Mouse (Mus musculus) liver, postnatal 0 days (tissue): ENCODE data around the gene Azin2. TPM values are rescaled to one million over a fixed set of nuclear protein-coding genes. Genes with fewer than 3 reads are reported as not detected.

ENCODE experiments used
- ATAC-seq: fragments of 200-750 bp; cut with Nextera tagmentation; 2 replicates; pipeline ENCODE4 v1.8.0; 2017; ENCODE audit warnings: mild to moderate bottlenecking, moderate library complexity
- DNase-seq: peaks from one replicate; pipeline ENCODE4 v3.0.0-alpha.2; 2016
- H3K27ac ChIP-seq: fragments of 300-500 bp; sonication (generic); 2 replicates; pipeline ENCODE4 v1.5.1; 2014; ENCODE audit warnings: antibody characterized with exemption, moderate library complexity, mild to moderate bottlenecking, low read depth
- H3K27me3 ChIP-seq: fragments of 300-500 bp; sonication (generic); 2 replicates; pipeline ENCODE4 v1.6.1; 2014; ENCODE audit warnings: low read length, control low read depth, mixed read lengths; ENCODE audit not compliant: insufficient read depth
- H3K36me3 ChIP-seq: fragments of 300-500 bp; sonication (generic); replicated peaks from 2 replicates; pipeline ENCODE4 v1.6.1; 2014; ENCODE audit warnings: mild to moderate bottlenecking, control low read depth, low read length, moderate library complexity, mixed read lengths; ENCODE audit not compliant: insufficient read depth
- H3K4me1 ChIP-seq: fragments of 300-500 bp; sonication (generic); 2 replicates; pipeline ENCODE4 v1.6.1; 2014; ENCODE audit warnings: antibody characterized with exemption, mild to moderate bottlenecking, control low read depth; ENCODE audit not compliant: insufficient read depth
- H3K4me2 ChIP-seq: fragments of 300-500 bp; sonication (generic); 2 replicates; pipeline ENCODE4 v1.6.1; 2014; ENCODE audit warnings: low read depth, mild to moderate bottlenecking, low read length, moderate library complexity, mixed read lengths
- H3K4me3 ChIP-seq: fragments of 300-500 bp; sonication (generic); 2 replicates; pipeline ENCODE4 v1.5.1; 2014; ENCODE audit warnings: low read depth, low read length
- H3K9ac ChIP-seq: fragments of 300-500 bp; sonication (generic); replicated peaks from 2 replicates; pipeline ENCODE4 v1.6.1; 2014; ENCODE audit warnings: mild to moderate bottlenecking, moderate library complexity
- H3K9me3 ChIP-seq: fragments of 300-500 bp; sonication (generic); 2 replicates; pipeline ENCODE4 v1.6.1; 2016; ENCODE audit warnings: mild to moderate bottlenecking, control low read depth, low read length, mixed read lengths
- CTCF ChIP-seq: sonication (generic); IDR thresholded peaks from 2 replicates; pipeline ENCODE4 v1.5.1; 2016; ENCODE audit warnings: antibody characterized with exemption, low read depth
- EP300 ChIP-seq: IDR thresholded peaks from 2 replicates; pipeline ENCODE4 v1.6.1; 2016; ENCODE audit warnings: antibody characterized with exemption, low read depth, mild to moderate bottlenecking
- WGBS: fragments of 180-500 bp; shearing (Covaris S2); extraction: QIAGEN DNeasy Blood & Tissue Kit; methylation state at CpG from one replicate; pipeline ENCODE4 v1.1.7; 2014; ENCODE audit not compliant: insufficient replicate concordance; 5-methylcytosine and 5-hydroxymethylcytosine counted together
- polyA plus RNA-seq: library from polyadenylated mRNA; unstranded; fragments of >200 nt; fragmentation: Nextera tagmentation; extraction: Ambion mirVana; gene quantifications from 2 replicates; pipeline ENCODE4 v1.2.1, GENCODE M21; 2015

Gene Azin2
- polyA plus RNA-seq, 1 experiment from 2014 or later = 1.6 TPM

DNA sequence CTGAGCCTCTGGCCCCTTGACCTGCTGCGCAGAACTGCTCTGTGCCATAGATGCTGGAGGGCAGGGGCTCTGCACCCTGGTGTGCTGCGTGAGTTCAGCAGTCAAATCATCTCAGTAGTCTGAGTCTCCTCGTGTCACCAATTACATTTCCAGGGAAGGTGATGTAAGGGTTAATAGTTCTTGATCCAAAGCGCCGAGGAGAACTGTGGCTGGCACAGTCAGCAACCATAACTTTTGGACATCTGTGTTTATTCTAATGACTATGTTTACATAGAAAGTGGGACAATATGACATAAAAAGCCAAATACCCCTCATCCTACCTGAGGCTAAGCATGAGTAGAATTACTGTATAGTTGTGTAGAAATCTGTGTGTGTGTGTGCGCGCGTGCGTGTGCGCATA lies 75.2 kb downstream of the Azin2 start:
- H3K27ac ChIP-seq = no peak overlapping the region
- no peak overlapping the region for H3K9ac ChIP-seq
- 81% methylated on average over 10 of the region's 10 CpGs for WGBS
- peaks cover 16% of the 10 kb centered on the region for H3K4me1 ChIP-seq
- H3K4me3 ChIP-seq = no peak overlapping the region
- no peaks in the 10 kb centered on the region for H3K36me3 ChIP-seq
- no peak overlapping the region for H3K4me2 ChIP-seq
- DNase-seq (no peak), ATAC-seq (no peak)
- TF ChIP-seq CTCF (no peak), EP300 (no peak)
- H3K27me3 ChIP-seq = peaks cover 38% of the 10 kb centered on the region
- H3K9me3 ChIP-seq = no peaks in the 10 kb centered on the region

GRCm38 (mm10) chr4:128886571-128886970 lies 75.7 kb downstream of the Azin2 start:
- TF ChIP-seq CTCF (no peak), EP300 (no peak)
- Histone ChIP-seq H3K4me2 (no peak overlapping the region), H3K27ac (no peak overlapping the region), H3K4me3 (no peak overlapping the region), H3K9me3 (no peaks in the 10 kb centered on the region), H3K27me3 (peaks cover 38% of the 10 kb centered on the region), H3K36me3 (no peaks in the 10 kb centered on the region), H3K4me1 (peaks cover 16% of the 10 kb centered on the region), H3K9ac (no peak overlapping the region)
- no peak for ATAC-seq
- DNase-seq = no peak
- WGBS = 65% methylated on average over 5 of the region's 5 CpGs

- H3K4me1 ChIP-seq = peaks cover 16% of the 10 kb centered on the region
- no peak overlapping the region for H3K27ac ChIP-seq
- no peak overlapping the region for H3K4me3 ChIP-seq
- no peak overlapping the region for H3K9ac ChIP-seq
- 91% methylated on average over 8 of the region's 8 CpGs for WGBS
- TF ChIP-seq CTCF (no peak), EP300 (no peak)
- ATAC-seq = no peak
- no peak overlapping the region for H3K4me2 ChIP-seq
- H3K27me3 ChIP-seq = peaks cover 38% of the 10 kb centered on the region
- no peaks in the 10 kb centered on the region for H3K9me3 ChIP-seq
- H3K36me3 ChIP-seq = no peaks in the 10 kb centered on the region
- DNase-seq = no peak
These were observed 76.7 kb downstream of the Azin2 start for GRCm38 (mm10) chr4:128885540-128885939.

DNA sequence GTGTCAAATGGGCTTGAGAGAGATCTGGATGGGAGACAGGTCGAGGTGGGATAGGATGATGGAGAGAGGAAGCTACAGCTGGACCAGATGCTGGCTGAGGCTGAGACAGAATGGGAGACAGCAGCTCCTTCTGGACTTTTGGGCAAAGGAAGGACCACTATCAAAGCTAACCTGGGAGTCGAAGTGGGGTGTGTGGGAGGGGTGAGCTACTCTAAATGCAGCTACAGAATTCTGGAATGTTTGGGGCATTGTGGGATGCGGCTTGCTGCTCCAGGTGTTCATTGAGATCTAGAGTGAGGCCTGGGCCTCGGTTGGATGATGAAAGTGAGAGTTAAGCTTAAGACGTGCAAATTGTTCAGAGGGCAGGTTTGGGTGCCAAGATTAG lies 77.5 kb downstream of the Azin2 start:
- DNase-seq (no peak), ATAC-seq (no peak)
- Histone ChIP-seq H3K4me1 (peaks cover 16% of the 10 kb centered on the region), H3K9me3 (no peaks in the 10 kb centered on the region), H3K27me3 (peaks cover 38% of the 10 kb centered on the region), H3K36me3 (no peaks in the 10 kb centered on the region), H3K27ac (no peak overlapping the region), H3K9ac (no peak overlapping the region), H3K4me3 (peak overlapping the region; percentile 60; the same call in 1 of the 2 replicates), H3K4me2 (peak overlapping the region; percentile 96)
- 47% methylated on average over 5 of the region's 5 CpGs for WGBS
- no peak for TF ChIP-seq CTCF
- no peak for TF ChIP-seq EP300

- TF ChIP-seq CTCF (no peak), EP300 (no peak)
- H3K9ac ChIP-seq = peak overlapping the region; percentile 59
These were observed 78.2 kb downstream of the Azin2 start for GRCm38 (mm10) chr4:128883801-128884710.

DNA sequence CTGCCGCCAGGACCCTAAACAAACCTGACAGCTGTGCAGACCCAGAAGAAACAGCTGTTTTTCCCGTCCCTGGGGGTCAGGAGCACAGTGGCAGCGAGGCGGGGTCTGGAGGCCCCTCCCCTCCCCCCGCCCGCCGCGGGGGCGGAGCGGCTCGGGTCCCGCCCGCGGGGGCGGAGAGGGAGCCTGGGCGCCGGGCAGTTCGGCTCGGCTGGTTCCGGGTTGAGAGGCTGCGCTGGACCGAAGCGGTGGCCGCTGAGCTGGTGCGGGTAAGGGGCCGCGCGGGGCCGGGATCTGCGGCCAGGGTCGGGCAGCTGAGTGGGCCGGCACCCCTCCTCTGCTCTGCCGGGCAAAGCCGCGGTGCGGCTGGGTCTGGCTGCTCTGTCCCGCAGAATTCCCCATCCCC lies 78.9 kb downstream of the Azin2 start, which contains the start of gene Trim62:
Gene Trim62, plus strand, starts transcription at position 202 of the 403 bp plus-strand sequence.
- H3K27me3 ChIP-seq = peaks cover 38% of the 10 kb centered on the region
- TF ChIP-seq EP300 = no peak
- TF ChIP-seq CTCF = no peak
- no peaks in the 10 kb centered on the region for H3K36me3 ChIP-seq
- peak within 1 kb of the TSS; percentile 59 for H3K9ac ChIP-seq
- 3% methylated on average over 36 of the region's 37 CpGs for WGBS
- ATAC-seq (peak; percentile 74), DNase-seq (peak; percentile 78)
- peak within 1 kb of the TSS; percentile 96 for H3K4me2 ChIP-seq
- peak within 1 kb of the TSS; percentile 60 for H3K4me3 ChIP-seq
- no peak within 1 kb of the TSS for H3K27ac ChIP-seq
- H3K4me1 ChIP-seq = peaks cover 16% of the 10 kb centered on the region
- H3K9me3 ChIP-seq = no peaks in the 10 kb centered on the region

More at GRCm38 (mm10) chr4:128883801-128884710, 78.2 kb downstream of the Azin2 start:
- no peak overlapping the region for H3K27ac ChIP-seq
- no peaks in the 10 kb centered on the region for H3K9me3 ChIP-seq
- H3K4me3 ChIP-seq = peak overlapping the region; percentile 60
- H3K4me1 ChIP-seq = peaks cover 16% of the 10 kb centered on the region
- DNase-seq (peak; percentile 65), ATAC-seq (peak; percentile 40; the same call in 1 of the 2 replicates)
- no peaks in the 10 kb centered on the region for H3K36me3 ChIP-seq
- 1% methylated on average over 65 of the region's 94 CpGs for WGBS
- peak overlapping the region; percentile 96 for H3K4me2 ChIP-seq
- peaks cover 38% of the 10 kb centered on the region for H3K27me3 ChIP-seq

Other genes with a start within 250 kb of the Azin2 start
- not detected in 2 replicates for gene A3galt2, start 207.1 kb downstream of the Azin2 start, polyA plus RNA-seq
- gene Zfp362, start 156.4 kb downstream of the Azin2 start, polyA plus RNA-seq = 5.1 and 5.4 TPM in 2 replicates
- gene Trim62, start 78.9 kb downstream of the Azin2 start, polyA plus RNA-seq = 0.26 and 0.32 TPM in 2 replicates
- gene Ak2, start 29.5 kb upstream of the Azin2 start, polyA plus RNA-seq = 276 and 291 TPM in 2 replicates
- 5.5 and 6.0 TPM in 2 replicates for gene Rnf19b, start 95.8 kb upstream of the Azin2 start, polyA plus RNA-seq
- gene Tmem54, start 143.1 kb upstream of the Azin2 start, polyA plus RNA-seq = 0.26 TPM in 1 of 2 replicates, not detected in the other
- gene Hpca, start 159.6 kb upstream of the Azin2 start, polyA plus RNA-seq = 0.18 and 0.40 TPM in 2 replicates
- gene Fndc5, start 174.6 kb upstream of the Azin2 start, polyA plus RNA-seq = 0.32 and 0.52 TPM in 2 replicates
- gene S100pbp, start 227.3 kb upstream of the Azin2 start, polyA plus RNA-seq = 3.5 and 3.6 TPM in 2 replicates
- 23.0 and 25.7 TPM in 2 replicates for gene Yars, start 227.3 kb upstream of the Azin2 start, polyA plus RNA-seq